Mouse (Mus musculus) erythroblast, embryonic 14.5 days (primary cell): ENCODE measurements around the gene Vnn1.

Source experiments
- GATA1 ChIP-seq: IDR thresholded peaks from 2 replicates; pipeline ENCODE4 v1.6.1; 2012; ENCODE audit warnings: low read length, inconsistent platforms, mixed read lengths
- TAL1 ChIP-seq: IDR thresholded peaks from 3 replicates; pipeline ENCODE4 v1.6.1; 2012; ENCODE audit warnings: low read length, inconsistent platforms, mixed read lengths

- TF ChIP-seq TAL1 (no peak), GATA1 (no peak)
Measured at GRCm38 (mm10) chr10:23901119-23901518, 6.6 kb downstream of the Vnn1 start.
